Mouse (Mus musculus): ENCODE measurements around the gene Tecta. TPM values are rescaled to one million over a fixed set of nuclear protein-coding genes. Genes with fewer than 3 reads are reported as not detected.

Tecta gene
- polyA plus RNA-seq, 1 experiment from 2014 or later = 0.20 TPM

GRCm38 (mm10) chr9:42423649-42424048 lies 23.9 kb upstream of the Tecta start:
- H3K27me3 ChIP-seq (replicated peaks; ENCODE audit: control insufficient read depth, insufficient read depth, low read length) = no peaks in the 10 kb centered on the region
- H3K9ac ChIP-seq (replicated peaks; ENCODE audit: low read depth, low read length) = no peak overlapping the region
- H3K4me3 ChIP-seq (replicated peaks; ENCODE audit: low read length) = no peak overlapping the region
- no peak overlapping the region for H3K4me2 ChIP-seq (ENCODE audit: low read length)
- no peaks in the 10 kb centered on the region for H3K4me1 ChIP-seq (replicated peaks; ENCODE audit: control insufficient read depth, insufficient read depth, low read length)
- H3K27ac ChIP-seq (ENCODE audit: low read length) = no peak overlapping the region
- no peak for ATAC-seq
- WGBS = 96% methylated on average over 2 of the region's 2 CpGs
- H3K9me3 ChIP-seq (ENCODE audit: control insufficient read depth, low read length) = no peaks in the 10 kb centered on the region
- H3K36me3 ChIP-seq (ENCODE audit: control insufficient read depth, insufficient read depth) = peaks cover 4% of the 10 kb centered on the region; the same call in 1 of the 2 replicates

DNA sequence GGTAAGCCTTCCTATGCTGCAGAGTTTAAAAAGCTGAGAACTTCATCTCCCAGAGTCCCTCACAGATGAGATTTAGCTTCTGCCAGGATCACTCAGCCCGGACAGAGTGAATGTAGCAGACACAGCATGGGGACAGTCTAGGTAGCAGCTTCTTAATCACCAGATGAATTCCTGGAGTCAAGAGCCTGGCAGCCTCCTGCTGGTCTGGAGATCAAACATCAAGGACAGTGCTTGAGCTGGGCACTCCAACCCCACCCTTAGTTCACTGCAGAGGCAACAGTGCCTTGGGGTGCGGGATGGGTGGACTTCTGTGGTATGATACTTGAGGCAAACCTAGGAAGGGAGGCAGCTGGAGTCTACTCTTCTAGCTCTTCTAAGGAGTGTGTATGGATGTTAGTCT lies 20.0 kb upstream of the Tecta start:
- Histone ChIP-seq H3K9me3 (ENCODE audit: control insufficient read depth, low read length) (no peaks in the 10 kb centered on the region), H3K36me3 (ENCODE audit: control insufficient read depth, insufficient read depth) (peaks cover 6% of the 10 kb centered on the region; the same call in 1 of the 2 replicates), H3K27ac (ENCODE audit: low read length) (no peak overlapping the region), H3K4me1 (replicated peaks; ENCODE audit: control insufficient read depth, insufficient read depth, low read length) (no peaks in the 10 kb centered on the region), H3K27me3 (replicated peaks; ENCODE audit: control insufficient read depth, insufficient read depth, low read length) (no peaks in the 10 kb centered on the region), H3K4me3 (replicated peaks; ENCODE audit: low read length) (no peak overlapping the region), H3K9ac (replicated peaks; ENCODE audit: low read depth, low read length) (no peak overlapping the region), H3K4me2 (ENCODE audit: low read length) (no peak overlapping the region)
- ATAC-seq = no peak
- 71% methylated on average over 2 of the region's 2 CpGs for WGBS

- Histone ChIP-seq H3K4me3 (replicated peaks; ENCODE audit: low read length) (no peak overlapping the region), H3K27ac (ENCODE audit: low read length) (no peak overlapping the region), H3K9ac (replicated peaks; ENCODE audit: low read depth, low read length) (no peak overlapping the region), H3K4me2 (ENCODE audit: low read length) (no peak overlapping the region), H3K9me3 (ENCODE audit: control insufficient read depth, low read length) (no peaks in the 10 kb centered on the region), H3K36me3 (ENCODE audit: control insufficient read depth, insufficient read depth) (peaks cover 6% of the 10 kb centered on the region; the same call in 1 of the 2 replicates), H3K27me3 (replicated peaks; ENCODE audit: control insufficient read depth, insufficient read depth, low read length) (no peaks in the 10 kb centered on the region), H3K4me1 (replicated peaks; ENCODE audit: control insufficient read depth, insufficient read depth, low read length) (peaks cover 5% of the 10 kb centered on the region)
- ATAC-seq = no peak
- 92% methylated on average over 5 of the region's 5 CpGs for WGBS
These were observed 19.1 kb upstream of the Tecta start for GRCm38 (mm10) chr9:42418786-42419185.

GRCm38 (mm10) chr9:42417352-42417952 lies 17.7 kb upstream of the Tecta start:
- Histone ChIP-seq H3K4me2 (ENCODE audit: low read length) (no peak overlapping the region), H3K27ac (ENCODE audit: low read length) (no peak overlapping the region), H3K4me1 (replicated peaks; ENCODE audit: control insufficient read depth, insufficient read depth, low read length) (peaks cover 13% of the 10 kb centered on the region), H3K4me3 (replicated peaks; ENCODE audit: low read length) (no peak overlapping the region), H3K9me3 (ENCODE audit: control insufficient read depth, low read length) (no peaks in the 10 kb centered on the region), H3K9ac (replicated peaks; ENCODE audit: low read depth, low read length) (no peak overlapping the region), H3K27me3 (replicated peaks; ENCODE audit: control insufficient read depth, insufficient read depth, low read length) (no peaks in the 10 kb centered on the region), H3K36me3 (ENCODE audit: control insufficient read depth, insufficient read depth) (peaks cover 6% of the 10 kb centered on the region; the same call in 1 of the 2 replicates)
- no peak; the same call in 1 of the 2 replicates for ATAC-seq
- WGBS = 63% methylated on average over 12 of the region's 12 CpGs

DNA sequence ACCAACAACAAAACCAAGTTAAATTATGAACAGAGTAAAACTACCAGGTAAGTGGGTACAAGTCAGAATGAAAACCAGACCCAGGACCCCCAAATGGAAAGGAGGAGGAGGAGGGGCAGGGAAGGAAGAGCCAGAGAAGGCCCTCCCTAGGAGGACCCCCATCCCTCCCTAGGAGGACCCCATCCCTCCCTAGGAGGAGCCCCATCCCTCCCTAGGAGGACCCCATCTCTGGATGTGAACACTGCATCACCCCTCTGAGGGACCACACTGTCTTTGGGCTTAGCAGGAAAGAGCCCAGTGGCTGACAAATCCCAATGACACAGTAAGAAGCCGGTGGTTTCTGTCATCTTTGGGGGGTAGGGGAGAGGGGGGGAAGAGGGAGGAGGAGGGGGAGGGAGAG lies 15.5 kb upstream of the Tecta start:
- H3K4me3 ChIP-seq (replicated peaks; ENCODE audit: low read length) = no peak overlapping the region
- 44% methylated on average over 1 of the region's 1 CpGs for WGBS
- H3K9ac ChIP-seq (replicated peaks; ENCODE audit: low read depth, low read length) = no peak overlapping the region
- no peak for ATAC-seq
- H3K4me2 ChIP-seq (ENCODE audit: low read length) = no peak overlapping the region
- 0 out of 2 replicates have a peak, but pooled peaks cover 2% of the 10 kb centered on the region for H3K36me3 ChIP-seq (ENCODE audit: control insufficient read depth, insufficient read depth)
- no peak overlapping the region for H3K27ac ChIP-seq (ENCODE audit: low read length)
- no peaks in the 10 kb centered on the region for H3K27me3 ChIP-seq (replicated peaks; ENCODE audit: control insufficient read depth, insufficient read depth, low read length)
- no peaks in the 10 kb centered on the region for H3K9me3 ChIP-seq (ENCODE audit: control insufficient read depth, low read length)
- H3K4me1 ChIP-seq (replicated peaks; ENCODE audit: control insufficient read depth, insufficient read depth, low read length) = peaks cover 13% of the 10 kb centered on the region

DNA sequence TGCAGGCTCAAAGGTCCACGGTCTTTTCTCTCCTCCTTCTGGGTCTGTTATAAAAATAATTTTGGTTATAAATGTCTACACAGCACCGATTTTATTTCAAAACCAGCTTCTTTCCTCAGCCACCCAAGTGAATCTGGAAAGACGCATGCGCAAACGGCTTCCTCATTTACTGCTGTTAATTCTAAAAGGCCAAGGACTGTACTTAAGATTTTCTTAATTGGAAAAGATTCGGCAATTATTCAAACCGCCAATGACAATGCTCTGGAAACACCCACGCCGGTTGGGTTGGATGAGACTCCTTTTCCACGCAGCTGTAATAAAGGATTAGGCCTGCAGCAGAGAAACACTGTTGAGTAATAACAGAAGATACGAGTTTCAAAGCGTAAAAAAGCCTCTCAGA lies 13.6 kb upstream of the Tecta start:
- Histone ChIP-seq H3K4me3 (replicated peaks; ENCODE audit: low read length) (no peak overlapping the region), H3K4me1 (replicated peaks; ENCODE audit: control insufficient read depth, insufficient read depth, low read length) (peaks cover 13% of the 10 kb centered on the region), H3K9ac (replicated peaks; ENCODE audit: low read depth, low read length) (no peak overlapping the region), H3K27ac (ENCODE audit: low read length) (no peak overlapping the region), H3K27me3 (replicated peaks; ENCODE audit: control insufficient read depth, insufficient read depth, low read length) (no peaks in the 10 kb centered on the region), H3K36me3 (ENCODE audit: control insufficient read depth, insufficient read depth) (0 out of 2 replicates have a peak, but pooled peaks cover 2% of the 10 kb centered on the region), H3K9me3 (ENCODE audit: control insufficient read depth, low read length) (no peaks in the 10 kb centered on the region), H3K4me2 (ENCODE audit: low read length) (no peak overlapping the region)
- ATAC-seq = no peak
- WGBS = 27% methylated on average over 12 of the region's 12 CpGs

GRCm38 (mm10) chr9:42411296-42411695 lies 11.6 kb upstream of the Tecta start:
- Histone ChIP-seq H3K27ac (ENCODE audit: low read length) (no peak overlapping the region), H3K27me3 (replicated peaks; ENCODE audit: control insufficient read depth, insufficient read depth, low read length) (no peaks in the 10 kb centered on the region), H3K4me3 (replicated peaks; ENCODE audit: low read length) (no peak overlapping the region), H3K9me3 (ENCODE audit: control insufficient read depth, low read length) (no peaks in the 10 kb centered on the region), H3K36me3 (ENCODE audit: control insufficient read depth, insufficient read depth) (no peaks in the 10 kb centered on the region), H3K9ac (replicated peaks; ENCODE audit: low read depth, low read length) (no peak overlapping the region), H3K4me1 (replicated peaks; ENCODE audit: control insufficient read depth, insufficient read depth, low read length) (peaks cover 13% of the 10 kb centered on the region), H3K4me2 (ENCODE audit: low read length) (no peak overlapping the region)
- ATAC-seq = no peak
- WGBS = 90% methylated on average over 6 of the region's 6 CpGs

DNA sequence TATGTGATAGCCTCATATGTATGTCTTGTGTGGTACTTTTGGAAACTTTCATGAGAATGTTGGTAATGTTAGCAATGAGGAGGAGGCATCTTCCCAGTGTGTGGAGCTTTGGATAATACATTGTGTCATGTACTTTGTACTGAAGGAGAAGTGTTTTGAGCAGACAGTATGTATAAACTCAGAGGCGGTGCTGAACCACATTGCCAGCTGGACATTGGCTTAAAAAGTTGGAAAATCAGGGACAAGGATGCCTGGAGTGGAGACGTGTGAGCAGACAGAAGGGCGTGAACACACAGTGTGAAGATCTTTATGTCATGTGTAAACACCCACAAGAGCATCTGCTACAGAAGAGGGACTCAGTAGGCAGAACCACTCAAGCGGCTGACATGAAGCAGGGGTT lies 6.0 kb upstream of the Tecta start:
- H3K36me3 ChIP-seq (ENCODE audit: control insufficient read depth, insufficient read depth) = no peaks in the 10 kb centered on the region
- WGBS = 76% methylated on average over 4 of the region's 4 CpGs
- no peak overlapping the region for H3K4me2 ChIP-seq (ENCODE audit: low read length)

DNA sequence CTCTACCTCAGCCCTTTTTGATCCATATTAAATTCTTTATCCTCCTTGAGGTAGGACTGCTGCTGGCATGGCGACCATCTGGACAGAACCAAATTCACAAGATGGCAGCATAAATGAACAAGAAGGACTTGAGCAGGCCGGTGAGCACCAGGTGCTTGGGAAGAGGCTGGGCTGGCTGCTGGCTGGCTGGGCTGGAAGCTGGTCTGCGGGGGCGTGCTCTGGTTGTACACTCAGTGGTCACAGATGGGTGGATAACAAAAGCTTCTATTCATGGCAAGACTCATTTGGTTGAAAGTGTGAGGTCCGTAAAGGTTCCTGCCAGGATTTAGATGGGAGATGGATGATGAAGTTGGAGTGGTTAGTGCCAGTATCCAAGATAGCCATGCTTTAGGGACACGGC lies 1.8 kb upstream of the Tecta start:
- Histone ChIP-seq H3K4me2 (ENCODE audit: low read length) (no peak overlapping the region), H3K9me3 (ENCODE audit: control insufficient read depth, low read length) (no peaks in the 10 kb centered on the region), H3K27me3 (replicated peaks; ENCODE audit: control insufficient read depth, insufficient read depth, low read length) (no peaks in the 10 kb centered on the region), H3K36me3 (ENCODE audit: control insufficient read depth, insufficient read depth) (no peaks in the 10 kb centered on the region), H3K4me3 (replicated peaks; ENCODE audit: low read length) (no peak overlapping the region), H3K4me1 (replicated peaks; ENCODE audit: control insufficient read depth, insufficient read depth, low read length) (peaks cover 16% of the 10 kb centered on the region), H3K9ac (replicated peaks; ENCODE audit: low read depth, low read length) (no peak overlapping the region), H3K27ac (ENCODE audit: low read length) (no peak overlapping the region)
- 48% methylated on average over 6 of the region's 6 CpGs for WGBS
- no peak; the same call in 1 of the 2 replicates for ATAC-seq

More for the DNA sequence above, 6.0 kb upstream of the Tecta start:
- H3K9ac ChIP-seq (replicated peaks; ENCODE audit: low read depth, low read length) = no peak overlapping the region
- no peak overlapping the region for H3K4me3 ChIP-seq (replicated peaks; ENCODE audit: low read length)
- no peak overlapping the region for H3K27ac ChIP-seq (ENCODE audit: low read length)
- no peak for ATAC-seq
- H3K27me3 ChIP-seq (replicated peaks; ENCODE audit: control insufficient read depth, insufficient read depth, low read length) = no peaks in the 10 kb centered on the region
- H3K9me3 ChIP-seq (ENCODE audit: control insufficient read depth, low read length) = no peaks in the 10 kb centered on the region
- 0 out of 2 replicates have a peak, but pooled peaks cover 2% of the 10 kb centered on the region for H3K4me1 ChIP-seq (replicated peaks; ENCODE audit: control insufficient read depth, insufficient read depth, low read length)

GRCm38 (mm10) chr9:42396141-42396540 lies 3.6 kb downstream of the Tecta start:
- no peak for ATAC-seq
- WGBS = 58% methylated on average over 2 of the region's 2 CpGs
- Histone ChIP-seq H3K4me2 (ENCODE audit: low read length) (no peak overlapping the region), H3K4me1 (replicated peaks; ENCODE audit: control insufficient read depth, insufficient read depth, low read length) (peaks cover 16% of the 10 kb centered on the region), H3K4me3 (replicated peaks; ENCODE audit: low read length) (no peak overlapping the region), H3K9ac (replicated peaks; ENCODE audit: low read depth, low read length) (no peak overlapping the region), H3K36me3 (ENCODE audit: control insufficient read depth, insufficient read depth) (no peaks in the 10 kb centered on the region), H3K27me3 (replicated peaks; ENCODE audit: control insufficient read depth, insufficient read depth, low read length) (no peaks in the 10 kb centered on the region), H3K27ac (ENCODE audit: low read length) (no peak overlapping the region), H3K9me3 (ENCODE audit: control insufficient read depth, low read length) (no peaks in the 10 kb centered on the region)
